Mouse (Mus musculus) megakaryocyte, embryonic 14.5 days (primary cell): ENCODE measurements around the gene Large2. TPM values are rescaled to one million over a fixed set of nuclear protein-coding genes. Genes with fewer than 3 reads are reported as not detected.
A peak's percentile ranks its signal among the peaks of the same experiment; 100 is the strongest.

Experiments used
- H3K27me3 ChIP-seq: replicated peaks from 2 replicates; pipeline ENCODE3; 2012; ENCODE audit warnings: inconsistent platforms
- H3K36me3 ChIP-seq: replicated peaks from 2 replicates; pipeline ENCODE3; 2012; ENCODE audit warnings: low read length, inconsistent platforms, mixed read lengths
- H3K4me1 ChIP-seq: 2 replicates; pipeline ENCODE4 v1.6.1; 2012; ENCODE audit warnings: inconsistent platforms
- H3K4me3 ChIP-seq: replicated peaks from 2 replicates; pipeline ENCODE3; 2012; ENCODE audit warnings: moderate library complexity, mild to moderate bottlenecking, inconsistent platforms
- H3K9me3 ChIP-seq: 2 replicates; pipeline ENCODE4 v1.6.1; 2012; ENCODE audit warnings: inconsistent platforms
- FLI1 ChIP-seq: IDR thresholded peaks from 2 replicates; pipeline ENCODE4 v1.6.1; 2012; ENCODE audit warnings: low read length, inconsistent platforms, mixed read lengths
- GATA1 ChIP-seq: IDR thresholded peaks from 3 replicates; pipeline ENCODE4 v1.6.1; 2012; ENCODE audit warnings: mixed read lengths, low read length, inconsistent platforms, borderline replicate concordance
- polyA plus RNA-seq: library from polyadenylated mRNA; stranded (reverse); fragments of >175 nt; gene quantifications from 2 replicates; pipeline ENCODE4 v1.2.3, GENCODE M21; 2012; ENCODE audit warnings: low replicate concordance; ENCODE audit not compliant: insufficient read depth

The Large2 gene
- polyA plus RNA-seq, 1 experiment, result not detected

GRCm38 (mm10) chr2:92381901-92382588 lies 7.4 kb upstream of the Large2 start, which contains the start of gene 1700029I15Rik:
1700029I15Rik (plus strand) TSS chr2:92382538.
- Histone ChIP-seq H3K9me3 (no peaks in the 10 kb centered on the region), H3K4me1 (peaks cover 29% of the 10 kb centered on the region), H3K27me3 (peaks cover 18% of the 10 kb centered on the region), H3K4me3 (no peak within 1 kb of the TSS), H3K36me3 (peaks cover 72% of the 10 kb centered on the region)
- TF ChIP-seq GATA1, result no peak
- no peak for TF ChIP-seq FLI1

- Histone ChIP-seq H3K4me3 (no peak overlapping the region), H3K27me3 (peaks cover 10% of the 10 kb centered on the region), H3K36me3 (peaks cover 75% of the 10 kb centered on the region), H3K9me3 (no peaks in the 10 kb centered on the region), H3K4me1 (peaks cover 36% of the 10 kb centered on the region)
- no peak for TF ChIP-seq GATA1
- no peak for TF ChIP-seq FLI1
Observed at GRCm38 (mm10) chr2:92381161-92381560, 6.5 kb upstream of the Large2 start.

DNA sequence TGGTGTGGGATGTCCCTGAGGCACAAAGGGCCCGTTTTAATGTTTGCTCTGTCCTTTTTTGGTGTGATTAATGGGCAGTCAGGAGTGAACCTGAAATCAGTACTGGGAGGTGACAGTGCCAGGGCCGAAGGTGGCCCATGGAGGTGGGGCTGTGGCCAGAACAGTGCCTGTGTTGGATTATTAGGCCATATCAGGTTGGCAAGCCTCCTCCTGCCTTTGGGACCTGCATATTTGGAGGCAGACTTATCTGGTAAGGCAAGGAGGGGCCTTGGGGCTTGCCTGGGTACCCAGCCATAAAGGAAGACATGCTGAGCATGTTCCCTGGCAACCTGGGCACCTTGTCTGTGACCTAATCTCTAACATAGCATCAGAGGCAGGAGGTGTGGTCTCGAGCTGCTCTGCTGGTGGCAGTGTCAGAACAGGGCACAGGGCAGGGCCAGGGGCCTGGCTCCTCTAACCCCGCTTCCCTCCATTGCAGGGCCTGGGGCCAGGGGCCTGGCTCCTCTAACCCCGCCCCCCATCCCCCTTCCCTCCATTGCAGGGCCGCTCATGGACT lies 5.9 kb upstream of the Large2 start:
- peaks cover 41% of the 10 kb centered on the region for H3K4me1 ChIP-seq
- H3K27me3 ChIP-seq, result peaks cover 4% of the 10 kb centered on the region
- peaks cover 75% of the 10 kb centered on the region for H3K36me3 ChIP-seq
- no peak for TF ChIP-seq GATA1
- TF ChIP-seq FLI1, result no peak
- no peaks in the 10 kb centered on the region for H3K9me3 ChIP-seq
- H3K4me3 ChIP-seq, result no peak overlapping the region

DNA sequence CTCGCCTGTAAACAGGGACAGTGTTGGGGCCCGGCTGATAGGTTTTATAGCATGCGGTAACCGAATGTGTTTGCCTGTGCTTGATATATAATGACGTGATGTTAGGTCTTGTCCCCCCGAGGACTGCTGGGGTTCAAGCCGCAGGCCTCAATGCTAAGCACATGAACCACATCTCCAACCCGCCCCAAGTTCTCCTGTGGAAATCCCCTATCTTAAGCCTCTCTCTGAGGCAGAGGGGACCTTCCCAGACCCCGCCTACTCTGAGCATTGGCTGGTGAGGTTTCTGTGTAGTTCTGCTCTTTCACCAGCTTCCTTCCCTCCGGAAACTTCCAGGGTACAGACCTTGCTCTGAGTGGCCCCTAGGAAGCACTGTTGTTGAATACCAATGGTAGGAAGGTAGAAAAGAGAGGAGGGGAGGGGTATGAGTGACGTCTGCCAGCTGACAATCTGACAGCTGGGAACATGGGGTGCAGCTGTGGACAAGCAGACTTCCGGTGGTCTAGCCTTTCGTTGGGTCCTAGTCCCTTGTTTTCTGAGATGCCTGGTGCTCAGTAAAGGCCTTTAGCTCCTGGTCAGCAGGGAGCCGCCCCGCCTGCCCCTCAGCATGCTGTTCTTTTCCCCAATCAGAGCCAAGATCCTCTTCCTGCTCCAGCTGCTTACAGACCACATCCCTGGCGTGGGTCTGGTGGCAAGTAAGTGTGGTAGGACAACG lies 5.3 kb upstream of the Large2 start:
- H3K9me3 ChIP-seq, result no peaks in the 10 kb centered on the region
- no peak overlapping the region for H3K4me3 ChIP-seq
- peaks cover 75% of the 10 kb centered on the region for H3K36me3 ChIP-seq
- peaks cover 37% of the 10 kb centered on the region for H3K4me1 ChIP-seq
- H3K27me3 ChIP-seq, result peaks cover 1% of the 10 kb centered on the region
- TF ChIP-seq FLI1, result no peak
- no peak for TF ChIP-seq GATA1

- Histone ChIP-seq H3K4me3 (no peak overlapping the region), H3K36me3 (peaks cover 56% of the 10 kb centered on the region), H3K9me3 (no peaks in the 10 kb centered on the region), H3K27me3 (peaks cover 5% of the 10 kb centered on the region), H3K4me1 (peaks cover 46% of the 10 kb centered on the region)
- no peak for TF ChIP-seq GATA1
- no peak for TF ChIP-seq FLI1
Observed at GRCm38 (mm10) chr2:92377320-92377719, 2.7 kb upstream of the Large2 start.

DNA sequence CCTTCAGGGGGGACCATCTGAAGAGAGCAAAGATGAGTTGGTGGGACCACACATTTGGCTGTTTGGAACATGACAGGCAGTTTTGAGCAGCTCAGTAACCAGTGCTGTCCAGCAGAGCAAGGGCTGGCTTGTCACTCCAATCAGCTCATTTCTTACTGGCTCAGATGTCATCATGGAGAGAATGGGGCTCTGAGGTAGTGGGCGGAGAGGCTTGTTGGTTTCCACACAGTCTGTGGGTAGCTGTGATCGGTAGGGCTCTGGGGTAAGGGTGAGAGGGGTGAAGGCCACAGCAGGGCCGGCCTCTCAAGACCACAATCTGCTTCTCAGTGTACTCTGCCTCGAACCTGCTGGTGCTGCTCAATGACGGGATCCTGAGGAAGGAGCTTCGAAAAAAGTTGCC lies 1.6 kb upstream of the Large2 start:
- H3K4me1 ChIP-seq, result peaks cover 47% of the 10 kb centered on the region
- H3K4me3 ChIP-seq, result peak overlapping the region; percentile 98
- peaks cover 15% of the 10 kb centered on the region for H3K27me3 ChIP-seq
- no peak for TF ChIP-seq GATA1
- TF ChIP-seq FLI1, result no peak
- H3K9me3 ChIP-seq, result no peaks in the 10 kb centered on the region
- H3K36me3 ChIP-seq, result peaks cover 46% of the 10 kb centered on the region

DNA sequence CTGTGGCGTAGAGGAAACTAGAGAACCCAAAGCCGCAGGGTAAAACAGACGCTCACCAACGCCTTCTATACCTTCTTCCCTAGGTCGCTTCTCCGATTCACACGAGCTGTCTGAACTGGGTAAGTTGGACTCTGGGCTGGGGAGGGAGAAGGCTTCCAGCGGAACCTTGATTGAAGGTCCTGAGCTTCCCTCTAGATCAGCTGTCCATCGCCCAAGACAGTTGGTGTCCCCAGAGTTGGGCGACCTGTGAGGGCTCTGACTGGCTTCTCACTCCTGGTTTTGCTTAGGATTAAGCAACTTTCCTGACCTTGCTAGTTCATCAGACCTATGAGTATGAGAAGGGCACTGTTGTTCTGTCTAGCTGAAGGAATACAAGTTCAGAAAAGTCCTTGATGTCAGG lies 1.1 kb upstream of the Large2 start:
- Histone ChIP-seq H3K27me3 (peaks cover 20% of the 10 kb centered on the region), H3K4me1 (peaks cover 49% of the 10 kb centered on the region), H3K36me3 (peaks cover 41% of the 10 kb centered on the region), H3K9me3 (no peaks in the 10 kb centered on the region), H3K4me3 (peak overlapping the region; percentile 98)
- TF ChIP-seq FLI1 (no peak), GATA1 (no peak)

- Histone ChIP-seq H3K27me3 (peaks cover 26% of the 10 kb centered on the region), H3K4me1 (peaks cover 53% of the 10 kb centered on the region), H3K9me3 (no peaks in the 10 kb centered on the region), H3K4me3 (peak overlapping the region; percentile 98), H3K36me3 (peaks cover 35% of the 10 kb centered on the region)
- no peak for TF ChIP-seq GATA1
- TF ChIP-seq FLI1, result no peak
Observed at GRCm38 (mm10) chr2:92375099-92375623, 492 bp upstream of the Large2 start.

DNA sequence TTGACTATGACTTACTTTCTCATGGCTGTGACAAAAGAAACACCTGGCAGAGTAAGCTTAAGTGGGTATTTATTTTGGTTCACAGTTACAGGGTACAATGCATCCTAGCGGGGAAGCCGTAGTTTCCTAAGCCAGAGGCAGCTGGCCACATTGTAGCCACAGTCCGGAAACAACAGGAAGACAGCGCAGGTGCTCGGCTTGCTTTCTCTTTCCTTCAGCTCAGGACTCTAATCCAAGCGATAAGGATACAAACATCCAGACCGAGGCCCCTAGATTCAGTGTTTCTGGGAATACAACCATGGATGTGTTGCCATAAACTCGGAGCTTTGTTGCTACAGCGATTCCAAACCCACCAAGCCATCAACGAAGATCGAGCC lies 1.2 kb downstream of the Large2 start:
- Histone ChIP-seq H3K27me3 (peaks cover 42% of the 10 kb centered on the region), H3K36me3 (peaks cover 17% of the 10 kb centered on the region), H3K4me1 (peaks cover 57% of the 10 kb centered on the region), H3K9me3 (no peaks in the 10 kb centered on the region), H3K4me3 (peak overlapping the region; percentile 50)
- TF ChIP-seq GATA1 (no peak), FLI1 (no peak)
